Mouse (Mus musculus) liver, embryonic 14.5 days (tissue): ENCODE results near the gene Cyp46a1. TPM values are rescaled to one million over a fixed set of nuclear protein-coding genes. Genes with fewer than 3 reads are reported as not detected.
A peak's percentile ranks its signal among the peaks of the same experiment; 100 is the strongest.

Experiments
- ATAC-seq: fragments of 200-750 bp; cut with Nextera tagmentation; 2 replicates; pipeline ENCODE4 v1.8.0; 2017; ENCODE audit warnings: moderate number of reproducible peaks, mild to moderate bottlenecking, moderate library complexity; ENCODE audit not compliant: insufficient read depth
- DNase-seq, 3 experiments: peaks; one replicate each; pipeline ENCODE4 v3.0.0-alpha.2; 2012 to 2013; ENCODE audit warnings: low read depth in 3 of 3, low spot score in 3 of 3
- H3K27ac ChIP-seq: fragments of 300-500 bp; sonication (generic); 2 replicates; pipeline ENCODE4 v1.5.1; 2014; ENCODE audit warnings: moderate library complexity, mild to moderate bottlenecking, control low read depth, inconsistent platforms
- H3K27me3 ChIP-seq: fragments of 300-500 bp; sonication (generic); 2 replicates; pipeline ENCODE4 v1.6.1; 2014; ENCODE audit warnings: mild to moderate bottlenecking, low read length, moderate library complexity; ENCODE audit not compliant: control insufficient read depth, insufficient read depth
- H3K36me3 ChIP-seq: fragments of 300-500 bp; sonication (generic); replicated peaks from 2 replicates; pipeline ENCODE4 v1.6.1; 2014; ENCODE audit warnings: low read depth; ENCODE audit not compliant: control insufficient read depth, insufficient read depth
- H3K4me1 ChIP-seq, 2 experiments: fragments of 200-500 bp in 1 of 2; fragments of 300-500 bp in 1 of 2; sonication (generic) in 1 of 2; replicated peaks; 2 replicates each; pipeline ENCODE4 v1.6.1; 2012 to 2014; ENCODE audit warnings: antibody characterized with exemption in 1 of 2, inconsistent platforms in 1 of 2, low read length in 1 of 2; ENCODE audit not compliant: control insufficient read depth in 2 of 2, insufficient read depth in 2 of 2
- H3K4me2 ChIP-seq: fragments of 300-500 bp; sonication (generic); 2 replicates; pipeline ENCODE4 v1.6.1; 2014; ENCODE audit warnings: low read depth, mild to moderate bottlenecking, control low read depth, moderate library complexity
- H3K4me3 ChIP-seq, 2 experiments: fragments of 200-500 bp in 1 of 2; fragments of 300-500 bp in 1 of 2; sonication (generic) in 1 of 2; 2 replicates each; pipeline ENCODE4 v1.5.1; 2012 to 2014; ENCODE audit warnings: low read depth in 2 of 2, low read length in 2 of 2, mild to moderate bottlenecking in 2 of 2, control low read depth in 1 of 2, inconsistent platforms in 1 of 2, moderate library complexity in 1 of 2; ENCODE audit not compliant: insufficient read depth in 1 of 2
- H3K9ac ChIP-seq: fragments of 300-500 bp; sonication (generic); replicated peaks from 2 replicates; pipeline ENCODE4 v1.6.1; 2014; ENCODE audit warnings: mild to moderate bottlenecking, control low read depth, moderate library complexity
- H3K9me3 ChIP-seq: fragments of 300-500 bp; sonication (generic); 2 replicates; pipeline ENCODE4 v1.6.1; 2016; ENCODE audit warnings: low read length, mixed read lengths; ENCODE audit not compliant: control insufficient read depth
- CTCF ChIP-seq: IDR thresholded peaks from 2 replicates; pipeline ENCODE4 v1.5.1; 2016; ENCODE audit warnings: antibody characterized with exemption, low read depth, control low read depth
- EP300 ChIP-seq: IDR thresholded peaks from 2 replicates; pipeline ENCODE4 v1.6.1; 2016; ENCODE audit warnings: antibody characterized with exemption, low read depth
- WGBS: fragments of 180-500 bp; shearing (Covaris S2); extraction: QIAGEN DNeasy Blood & Tissue Kit; methylation state at CpG from one replicate; pipeline ENCODE4 v1.1.7; 2014; ENCODE audit not compliant: insufficient replicate concordance; 5-methylcytosine and 5-hydroxymethylcytosine counted together
- polyA plus RNA-seq, 2 experiments: library from polyadenylated mRNA; depleted of rRNA in 1 of 2; stranded (reverse) in 1 of 2; unstranded in 1 of 2; fragments of >200 nt; fragmentation: Nextera tagmentation in 1 of 2; extraction: Ambion mirVana in 1 of 2; gene quantifications; 2 replicates each; pipeline versions ENCODE4 v1.2.1 to v1.2.3; 2012 to 2014

Gene Cyp46a1
- polyA plus RNA-seq, 2 experiments, result 0.11 to 0.52 TPM

GRCm38 (mm10) chr12:108307553-108307952 lies 26.6 kb upstream of the Cyp46a1 start:
- H3K4me1 ChIP-seq, result no peaks in the 10 kb centered on the region
- no peaks in the 10 kb centered on the region for H3K36me3 ChIP-seq
- no peak overlapping the region for H3K4me2 ChIP-seq
- H3K27me3 ChIP-seq, result peaks cover 22% of the 10 kb centered on the region
- no peak overlapping the region for H3K27ac ChIP-seq
- no peak overlapping the region for H3K9ac ChIP-seq
- no peaks in the 10 kb centered on the region for H3K9me3 ChIP-seq
- DNase-seq (no peak), ATAC-seq (no peak)
- TF ChIP-seq EP300, result no peak
- TF ChIP-seq CTCF, result peak; percentile 74
- 17% methylated on average over 14 of the region's 14 CpGs for WGBS
- H3K4me3 ChIP-seq, result no peak overlapping the region

GRCm38 (mm10) chr12:108308363-108308856 lies 25.8 kb upstream of the Cyp46a1 start:
- Histone ChIP-seq H3K36me3 (no peaks in the 10 kb centered on the region), H3K4me3 (no peak overlapping the region), H3K9me3 (no peaks in the 10 kb centered on the region), H3K4me1 (no peaks in the 10 kb centered on the region), H3K4me2 (no peak overlapping the region), H3K27me3 (peaks cover 22% of the 10 kb centered on the region), H3K27ac (no peak overlapping the region), H3K9ac (no peak overlapping the region)
- TF ChIP-seq CTCF, result no peak
- 70% methylated on average over 16 of the region's 16 CpGs for whole genome bisulfite sequencing
- DNase-seq (no peak), ATAC-seq (no peak)

GRCm38 (mm10) chr12:108309116-108309794 lies 24.9 kb upstream of the Cyp46a1 start:
- H3K27ac ChIP-seq, result no peak overlapping the region
- WGBS, result 11% methylated on average over 8 of the region's 8 CpGs
- TF ChIP-seq CTCF (no peak), EP300 (no peak)
- no peak for DNase-seq
- H3K27me3 ChIP-seq, result peaks cover 22% of the 10 kb centered on the region
- no peaks in the 10 kb centered on the region for H3K36me3 ChIP-seq
- H3K4me1 ChIP-seq, result no peaks in the 10 kb centered on the region
- H3K4me3 ChIP-seq, result no peak overlapping the region
- no peak overlapping the region for H3K4me2 ChIP-seq
- no peak overlapping the region for H3K9ac ChIP-seq
- H3K9me3 ChIP-seq, result no peaks in the 10 kb centered on the region
- no peak for ATAC-seq

- Histone ChIP-seq H3K4me3 (no peak overlapping the region), H3K9ac (no peak overlapping the region), H3K4me1 (no peaks in the 10 kb centered on the region), H3K36me3 (no peaks in the 10 kb centered on the region), H3K4me2 (no peak overlapping the region), H3K27ac (no peak overlapping the region), H3K9me3 (no peaks in the 10 kb centered on the region), H3K27me3 (peaks cover 22% of the 10 kb centered on the region)
- DNase-seq, result no peak
- TF ChIP-seq EP300 (no peak), CTCF (no peak)
- no peak for ATAC-seq
- 62% methylated on average over 4 of the region's 4 CpGs for WGBS
Measured at GRCm38 (mm10) chr12:108310041-108310440, 24.1 kb upstream of the Cyp46a1 start.

GRCm38 (mm10) chr12:108310456-108311027 lies 23.6 kb upstream of the Cyp46a1 start:
- Histone ChIP-seq H3K9me3 (no peaks in the 10 kb centered on the region), H3K4me2 (no peak overlapping the region), H3K9ac (no peak overlapping the region), H3K27me3 (peaks cover 19% of the 10 kb centered on the region), H3K4me3 (no peak overlapping the region), H3K4me1 (no peaks in the 10 kb centered on the region), H3K36me3 (no peaks in the 10 kb centered on the region), H3K27ac (no peak overlapping the region)
- ATAC-seq (no peak), DNase-seq (no peak)
- 46% methylated on average over 7 of the region's 7 CpGs for WGBS
- TF ChIP-seq EP300 (no peak), CTCF (no peak)
